Mouse (Mus musculus) bone marrow, adult 2 months (tissue): ENCODE measurements around the gene Gm6309.

Experiments used
- CTCF ChIP-seq: fragments of 200-500 bp; IDR thresholded peaks from 2 replicates; pipeline ENCODE4 v1.5.1; 2011; ENCODE audit warnings: low read length, control low read depth; ENCODE audit not compliant: control insufficient read depth, insufficient read depth
- POLR2A ChIP-seq: fragments of 200-500 bp; IDR thresholded peaks from 2 replicates; pipeline ENCODE4 v1.6.1; 2011; ENCODE audit warnings: low read depth, mild to moderate bottlenecking, control low read depth, low read length, borderline replicate concordance; ENCODE audit not compliant: control insufficient read depth

DNA sequence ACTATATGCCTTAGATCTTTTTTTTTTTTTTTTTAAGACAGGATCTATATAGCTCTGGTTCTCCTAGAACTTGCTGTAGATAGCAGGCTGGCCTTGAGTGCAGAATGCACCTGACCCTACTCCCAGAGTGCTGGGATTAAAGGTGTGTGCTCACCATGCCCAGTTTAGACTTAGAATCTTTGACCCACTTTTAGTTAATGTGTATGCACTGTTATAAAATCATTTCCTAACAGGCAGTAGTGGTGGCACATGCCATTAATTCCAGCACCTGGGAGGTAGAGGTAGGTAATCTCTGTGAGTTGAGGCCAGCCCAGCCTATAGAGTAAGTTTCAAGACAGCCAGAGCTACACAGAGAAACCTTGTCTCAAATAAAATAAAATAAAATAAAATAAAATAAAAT lies 28.6 kb upstream of the Gm6309 start:
- TF ChIP-seq CTCF, result no peak
- TF ChIP-seq POLR2A, result no peak
